Mouse (Mus musculus): ENCODE data around the gene Taar5.

Gene Taar5

GRCm38 (mm10) chr10:23970656-23971165 lies at the start of gene Taar5:
Gene Taar5 (plus strand): TSS chr10:23970706.
- in situ Hi-C loops (cut with MboI; ENCODE audit: unreplicated experiment in 2 of 2) = loop anchor here in 1 of 2 experiments (10.0 kb wide), 1 partner anchor 334 kb away; no protein-coding TSS in a partner anchor

DNA sequence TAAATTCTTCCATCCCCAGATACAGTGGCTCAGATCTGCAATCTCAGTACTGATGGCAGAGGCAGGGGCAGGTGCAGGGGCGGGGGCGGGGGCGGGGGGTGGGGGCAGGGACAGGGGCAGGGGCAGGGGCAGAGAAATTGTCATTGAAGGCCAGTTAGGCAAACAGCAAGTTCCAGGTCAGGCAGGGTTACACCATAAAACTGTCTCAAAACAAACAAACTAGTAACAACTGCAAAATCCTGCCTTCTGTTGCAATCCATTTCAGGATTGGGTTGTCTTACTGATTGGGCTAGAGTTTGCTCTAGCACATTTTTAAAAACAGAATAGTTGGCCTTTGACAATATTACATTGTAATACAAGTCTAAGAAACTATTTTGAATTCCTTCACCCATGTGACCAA lies 48.0 kb upstream of the Taar5 start:
- in situ Hi-C loops (cut with MboI; ENCODE audit: unreplicated experiment in 2 of 2) = no loop called here

GRCm38 (mm10) chr10:23923941-23924340 lies 46.6 kb upstream of the Taar5 start:
- in situ Hi-C loops (cut with MboI; ENCODE audit: unreplicated experiment in 2 of 2) = no loop called here

GRCm38 (mm10) chr10:23937613-23938012 lies 32.9 kb upstream of the Taar5 start:
- in situ Hi-C loops (cut with MboI; ENCODE audit: unreplicated experiment in 2 of 2) = no loop called here

DNA sequence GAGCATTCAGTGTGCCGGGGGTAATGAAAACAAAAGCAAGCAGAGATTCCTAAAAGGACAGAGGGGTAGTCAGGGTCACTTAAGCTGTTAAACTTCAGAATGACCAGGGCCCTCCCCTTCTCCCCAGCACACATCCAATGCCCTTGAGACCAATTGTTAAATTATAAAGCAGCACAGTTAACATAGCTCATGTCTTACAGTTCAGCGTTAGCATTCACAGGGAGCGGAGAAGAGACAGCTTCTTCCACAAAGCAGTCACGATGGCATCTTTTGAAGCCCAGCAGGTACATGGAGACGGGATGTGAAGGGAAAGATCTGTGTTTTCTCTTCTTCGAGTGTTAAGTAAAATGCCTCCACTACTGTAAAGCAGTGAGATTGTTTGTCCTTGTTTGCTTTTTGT lies 32.2 kb upstream of the Taar5 start, which contains the start of gene Taar2:
Gene Taar2, plus strand, starts transcription at position 261 of the 400 bp plus-strand sequence.
- in situ Hi-C loops (cut with MboI; ENCODE audit: unreplicated experiment in 2 of 2) = no loop called here

- in situ Hi-C loops (cut with MboI; ENCODE audit: unreplicated experiment in 2 of 2) = no loop called here
These were observed 28.0 kb upstream of the Taar5 start for GRCm38 (mm10) chr10:23942465-23942864.

- in situ Hi-C loops (cut with MboI; ENCODE audit: unreplicated experiment in 2 of 2) = no loop called here
These were observed 22.5 kb upstream of the Taar5 start for GRCm38 (mm10) chr10:23948026-23948425.

DNA sequence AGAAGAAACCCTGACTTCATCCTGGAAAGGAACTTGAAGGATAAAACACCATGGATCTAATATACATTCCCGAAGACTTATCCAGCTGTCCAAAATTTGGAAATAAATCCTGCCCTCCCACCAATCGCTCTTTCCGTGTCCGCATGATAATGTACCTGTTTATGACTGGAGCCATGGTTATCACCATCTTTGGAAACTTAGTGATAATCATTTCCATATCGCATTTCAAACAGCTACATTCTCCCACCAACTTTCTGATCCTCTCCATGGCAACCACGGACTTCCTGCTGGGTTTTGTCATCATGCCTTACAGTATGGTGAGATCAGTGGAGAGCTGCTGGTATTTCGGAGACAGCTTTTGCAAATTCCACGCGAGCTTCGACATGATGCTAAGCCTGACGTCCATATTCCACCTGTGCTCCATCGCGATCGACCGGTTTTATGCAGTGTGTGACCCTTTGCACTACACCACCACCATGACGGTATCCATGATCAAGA lies 20.9 kb upstream of the Taar5 start, which contains the start of gene Taar3:
Gene Taar3, plus strand, starts transcription at position 51 of the 498 bp plus-strand sequence.
- in situ Hi-C loops (cut with MboI; ENCODE audit: unreplicated experiment in 2 of 2) = no loop called here

DNA sequence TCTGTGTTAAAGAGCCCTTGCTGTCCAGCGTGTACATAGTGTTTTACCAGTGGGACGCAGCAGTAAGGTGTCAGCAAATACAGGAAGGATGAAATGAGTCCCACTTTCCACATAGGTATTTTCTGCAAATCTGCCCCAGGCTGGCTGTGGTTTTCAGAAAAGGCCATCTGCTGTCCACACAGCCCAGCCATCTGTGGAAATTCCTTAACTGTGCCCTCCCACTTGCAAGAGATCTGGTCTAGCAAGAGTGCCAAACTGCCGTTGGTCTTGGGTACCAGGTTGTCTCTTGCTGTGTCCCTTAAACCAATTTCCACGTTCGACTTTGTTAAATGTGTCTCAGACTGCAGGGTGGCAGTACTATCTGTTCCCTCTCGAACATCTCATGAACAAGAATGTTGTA lies 18.8 kb upstream of the Taar5 start:
- in situ Hi-C loops (cut with MboI; ENCODE audit: unreplicated experiment in 2 of 2) = no loop called here

- in situ Hi-C loops (cut with MboI; ENCODE audit: unreplicated experiment in 2 of 2) = no loop called here
These were observed 11.4 kb upstream of the Taar5 start for GRCm38 (mm10) chr10:23959071-23959470.

GRCm38 (mm10) chr10:23960444-23960915 lies 10.0 kb upstream of the Taar5 start, which contains the start of gene Taar4:
Gene Taar4 (plus strand): TSS chr10:23960494.
- in situ Hi-C loops (cut with MboI; ENCODE audit: unreplicated experiment in 2 of 2) = no loop called here

GRCm38 (mm10) chr10:23963444-23963843 lies 7.1 kb upstream of the Taar5 start:
- in situ Hi-C loops (cut with MboI; ENCODE audit: unreplicated experiment in 2 of 2) = no loop called here

DNA sequence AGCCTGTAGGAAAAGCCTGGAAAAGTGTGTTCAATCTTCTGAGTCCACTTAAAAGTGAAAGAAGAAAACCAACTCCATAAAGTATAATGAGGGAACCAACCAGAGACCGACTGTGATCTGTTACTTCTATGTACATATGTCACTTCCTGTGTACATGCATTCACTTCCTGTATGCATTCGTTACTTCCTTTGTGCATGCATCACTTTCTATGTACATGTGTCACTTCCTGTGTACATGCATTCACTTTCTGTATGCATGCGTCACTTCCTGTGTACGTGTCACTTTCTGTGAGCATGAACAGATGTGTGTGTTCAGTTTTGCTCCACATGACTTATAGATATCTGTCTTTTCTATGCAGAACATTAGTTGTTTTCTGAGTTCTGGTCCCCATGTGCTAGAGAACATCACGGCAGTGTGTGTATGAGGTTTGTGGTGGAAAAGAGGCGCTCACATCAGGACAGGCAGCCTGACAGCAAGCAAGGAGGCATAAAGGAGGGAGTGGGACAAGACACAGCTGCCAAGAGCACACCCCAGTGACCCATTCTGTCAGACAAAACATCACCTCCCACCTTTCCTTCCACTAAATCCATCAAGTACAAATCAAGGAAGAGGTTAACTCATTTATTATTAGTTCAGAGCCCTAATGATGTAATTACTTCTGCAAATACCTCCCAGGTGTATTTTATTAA lies 5.4 kb upstream of the Taar5 start:
- in situ Hi-C loops (cut with MboI; ENCODE audit: unreplicated experiment in 2 of 2) = no loop called here

DNA sequence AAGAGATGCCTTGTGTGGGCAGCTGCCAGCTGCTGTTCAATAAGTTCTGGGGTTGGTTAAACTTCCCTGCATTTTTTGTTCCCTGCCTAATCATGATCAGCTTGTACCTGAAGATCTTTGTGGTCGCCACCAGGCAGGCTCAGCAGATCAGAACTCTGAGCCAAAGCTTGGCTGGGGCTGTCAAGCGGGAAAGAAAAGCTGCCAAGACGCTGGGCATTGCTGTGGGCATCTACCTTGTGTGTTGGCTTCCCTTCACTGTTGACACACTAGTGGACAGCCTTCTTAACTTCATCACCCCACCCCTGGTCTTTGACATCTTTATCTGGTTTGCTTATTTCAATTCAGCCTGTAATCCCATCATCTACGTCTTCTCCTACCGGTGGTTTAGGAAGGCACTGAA lies 750 bp downstream of the Taar5 start:
- in situ Hi-C loops (cut with MboI; ENCODE audit: unreplicated experiment in 2 of 2) = loop anchor here in 1 of 2 experiments (10.0 kb wide), 1 partner anchor 334 kb away; no protein-coding TSS in a partner anchor

GRCm38 (mm10) chr10:23977958-23978357 lies 7.5 kb downstream of the Taar5 start:
- in situ Hi-C loops (cut with MboI; ENCODE audit: unreplicated experiment in 2 of 2) = loop anchor here in 1 of 2 experiments (10.0 kb wide), 1 partner anchor 327 kb away; no protein-coding TSS in a partner anchor

GRCm38 (mm10) chr10:23978901-23979705 lies 8.6 kb downstream of the Taar5 start:
- in situ Hi-C loops (cut with MboI; ENCODE audit: unreplicated experiment in 2 of 2) = loop anchor here in 1 of 2 experiments (10.0 kb wide), 1 partner anchor 326 kb away; no protein-coding TSS in a partner anchor

GRCm38 (mm10) chr10:23985546-23985945 lies 15.0 kb downstream of the Taar5 start, which contains the start of gene Taar6:
Gene Taar6 (minus strand): TSS chr10:23985646.
- in situ Hi-C loops (cut with MboI; ENCODE audit: unreplicated experiment in 2 of 2) = no loop called here

GRCm38 (mm10) chr10:23986419-23986818 lies 15.9 kb downstream of the Taar5 start:
- in situ Hi-C loops (cut with MboI; ENCODE audit: unreplicated experiment in 2 of 2) = no loop called here

DNA sequence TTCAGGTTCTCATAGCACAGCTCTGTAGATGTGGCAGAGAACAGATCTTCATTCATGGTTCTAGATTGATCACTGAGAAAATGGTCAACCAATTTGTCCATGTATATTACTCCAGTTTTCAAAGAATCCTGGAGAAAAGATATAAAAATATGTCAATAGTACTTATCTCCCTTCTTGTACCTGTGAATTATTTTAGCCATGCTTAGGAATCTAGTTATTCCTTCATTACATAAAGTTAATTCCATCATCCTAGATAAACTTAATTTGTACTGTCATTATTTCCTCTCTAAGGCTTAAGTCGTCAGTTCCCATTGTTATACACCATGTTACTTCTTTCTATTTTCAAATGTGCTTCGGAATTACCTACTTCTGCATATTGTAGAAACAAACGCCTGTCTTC lies 22.9 kb downstream of the Taar5 start, which contains the start of gene Taar7a:
Gene Taar7a, minus strand, starts transcription at position 101 of the 400 bp plus-strand sequence.
- in situ Hi-C loops (cut with MboI; ENCODE audit: unreplicated experiment in 2 of 2) = no loop called here

DNA sequence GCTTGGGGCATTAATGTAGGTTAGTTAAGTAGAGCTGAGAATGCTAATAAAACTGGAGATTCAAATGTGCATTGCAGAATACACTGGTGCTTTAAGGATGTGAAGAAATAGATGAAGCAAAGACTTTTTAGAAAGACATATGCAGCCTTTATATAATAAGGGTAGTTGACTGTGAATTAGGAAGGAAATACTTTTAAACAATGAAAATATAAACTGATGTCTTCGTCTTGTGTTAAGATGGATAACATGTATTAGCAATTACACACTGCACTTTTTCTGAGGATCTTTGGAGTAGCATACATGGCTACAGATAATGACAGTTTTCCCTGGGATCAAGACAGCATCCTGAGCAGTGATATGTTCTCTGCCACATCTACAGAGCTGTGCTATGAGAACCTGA lies 29.1 kb downstream of the Taar5 start, which contains the start of gene Taar7b:
Gene Taar7b, plus strand, starts transcription at position 301 of the 400 bp plus-strand sequence.
- in situ Hi-C loops (cut with MboI; ENCODE audit: unreplicated experiment in 2 of 2) = no loop called here
